Mouse (Mus musculus) right cerebral cortex, postnatal 4 days (tissue): ENCODE data around the gene Zfp992.
"Not testable (repeated sequence)": the region's sequence is repeated elsewhere in the genome, so short reads cannot be mapped to it uniquely, and the experiment has no call there.

Source experiments
- DNase-seq: peaks from one replicate; pipeline ENCODE4 v3.0.0-alpha.2; 2022

Gene Zfp992

GRCm38 (mm10) chr4:146448950-146449349 is at the start of gene Zfp992:
Gene Zfp992, plus strand, starts transcription at chr4:146449023.
- not testable (repeated sequence) for DNase-seq

- not testable (repeated sequence) for DNase-seq
These were observed 19.4 kb upstream of the Zfp992 start for GRCm38 (mm10) chr4:146429467-146429866.

- DNase-seq, result not testable (repeated sequence)
These were observed 17.9 kb upstream of the Zfp992 start for GRCm38 (mm10) chr4:146430876-146431275.

- not testable (repeated sequence) for DNase-seq
These were observed 13.3 kb upstream of the Zfp992 start for GRCm38 (mm10) chr4:146435539-146435938.

GRCm38 (mm10) chr4:146437256-146437655 is 11.6 kb upstream of the Zfp992 start:
- not testable (repeated sequence) for DNase-seq

- DNase-seq, result not testable (repeated sequence)
These were observed 4.5 kb upstream of the Zfp992 start for GRCm38 (mm10) chr4:146444345-146444744.

GRCm38 (mm10) chr4:146445121-146445520 is 3.7 kb upstream of the Zfp992 start:
- not testable (repeated sequence) for DNase-seq

- not testable (repeated sequence) for DNase-seq
These were observed 2.7 kb upstream of the Zfp992 start for GRCm38 (mm10) chr4:146446135-146446534.

- not testable (repeated sequence) for DNase-seq
These were observed 1.8 kb upstream of the Zfp992 start for GRCm38 (mm10) chr4:146447016-146447415.

- not testable (repeated sequence) for DNase-seq
These were observed 888 bp downstream of the Zfp992 start for GRCm38 (mm10) chr4:146449711-146450110.

- not testable (repeated sequence) for DNase-seq
These were observed 3.8 kb downstream of the Zfp992 start for GRCm38 (mm10) chr4:146452576-146452975.

GRCm38 (mm10) chr4:146454170-146454569 is 5.3 kb downstream of the Zfp992 start:
- not testable (repeated sequence) for DNase-seq

GRCm38 (mm10) chr4:146454896-146455295 is 6.1 kb downstream of the Zfp992 start:
- DNase-seq, result no peak

- DNase-seq, result no peak
These were observed 6.5 kb downstream of the Zfp992 start for GRCm38 (mm10) chr4:146455321-146455721.

- DNase-seq, result no peak
These were observed 7.4 kb downstream of the Zfp992 start for GRCm38 (mm10) chr4:146456061-146456726.

- no peak for DNase-seq
These were observed 8.3 kb downstream of the Zfp992 start for GRCm38 (mm10) chr4:146457126-146457525.

- no peak for DNase-seq
These were observed 8.9 kb downstream of the Zfp992 start for GRCm38 (mm10) chr4:146457720-146458119.

GRCm38 (mm10) chr4:146459822-146460221 is 11.0 kb downstream of the Zfp992 start:
- not testable (repeated sequence) for DNase-seq

GRCm38 (mm10) chr4:146460685-146461084 is 11.9 kb downstream of the Zfp992 start:
- DNase-seq, result not testable (repeated sequence)

- not testable (repeated sequence) for DNase-seq
These were observed 15.0 kb downstream of the Zfp992 start for GRCm38 (mm10) chr4:146463649-146464351.

GRCm38 (mm10) chr4:146469984-146470383 is 21.2 kb downstream of the Zfp992 start:
- not testable (repeated sequence) for DNase-seq

GRCm38 (mm10) chr4:146474181-146474580 is 25.4 kb downstream of the Zfp992 start:
- DNase-seq, result not testable (repeated sequence)

GRCm38 (mm10) chr4:146474716-146475676 is 26.2 kb downstream of the Zfp992 start:
- DNase-seq, result not testable (repeated sequence)
